Mouse (Mus musculus) E14TG2a.4 (cell line): ENCODE measurements around the gene Zglp1.

Source experiments
- H3K27me3 ChIP-seq: 2 replicates; pipeline ENCODE4 v1.6.1; 2014; ENCODE audit warnings: low read length, control low read depth; ENCODE audit not compliant: insufficient read depth
- H3K36me3 ChIP-seq: 2 replicates; pipeline ENCODE4 v1.6.1; 2014; ENCODE audit warnings: low read length, control low read depth; ENCODE audit not compliant: insufficient read depth
- H3K4me1 ChIP-seq: replicated peaks from 2 replicates; pipeline ENCODE4 v1.6.1; 2014; ENCODE audit warnings: low read depth, low read length, control low read depth
- H3K4me3 ChIP-seq: replicated peaks from 2 replicates; pipeline ENCODE4 v1.5.1; 2014; ENCODE audit warnings: mild to moderate bottlenecking, low read length
- H3K9me3 ChIP-seq: 2 replicates; pipeline ENCODE4 v1.6.1; 2014; ENCODE audit warnings: low read length, control low read depth
- CTCF ChIP-seq: conservative IDR thresholded peaks from 2 replicates; pipeline ENCODE4 v1.5.1; 2014; ENCODE audit warnings: low read length
- NANOG ChIP-seq: IDR thresholded peaks from 2 replicates; pipeline ENCODE4 v1.6.1; 2014; ENCODE audit warnings: borderline replicate concordance, low read length, mixed read lengths

Gene Zglp1

GRCm38 (mm10) chr9:21014691-21015570, 52.0 kb downstream of the Zglp1 start:
- H3K9me3 ChIP-seq: no peaks in the 10 kb centered on the region
- peaks cover 29% of the 10 kb centered on the region for H3K36me3 ChIP-seq
- peak overlapping the region; percentile 89 for H3K4me3 ChIP-seq
- peaks cover 69% of the 10 kb centered on the region for H3K4me1 ChIP-seq
- no peaks in the 10 kb centered on the region for H3K27me3 ChIP-seq
- no peak for TF ChIP-seq CTCF
- peak; percentile 43; the same call in 1 of the 2 replicates for TF ChIP-seq NANOG
